8 mouse cellular contexts compared by ENCODE assay signal in genomic region chr2:22895282-22896273, GRCm38 (mm10). TPM values are rescaled to one million over a fixed set of nuclear protein-coding genes. Genes with fewer than 3 reads are reported as not detected.
DNase-seq lines count a peak whose midpoint lies in the region; ATAC-seq and TF ChIP-seq lines count a peak whose summit lies in the region.

Gene Pdss1, plus strand, starts transcription at chr2:22895522.

- ATAC-seq in forebrain, embryonic 12.5 days (ENCODE audit: low FRiP score) = peak; percentile 98
- ATAC-seq in heart, postnatal 0 days (ENCODE audit: insufficient read depth, low read depth) = peak; percentile 99
- ATAC-seq in liver, embryonic 16.5 days (ENCODE audit: low read depth) = peak; percentile 99
- ATAC-seq in neural tube, embryonic 13.5 days (ENCODE audit: low read depth) = peak; percentile 99

- H3K4me2 ChIP-seq in forebrain, embryonic 12.5 days = peak within 1 kb of the TSS; percentile 75
- peak within 1 kb of the TSS; percentile 80 for H3K4me2 ChIP-seq in heart, postnatal 0 days (ENCODE audit: low read depth, low read length)
- H3K4me2 ChIP-seq in liver, embryonic 16.5 days (ENCODE audit: low read depth, low read length) = peak within 1 kb of the TSS; percentile 80
- H3K4me2 ChIP-seq in neural tube, embryonic 13.5 days = peak within 1 kb of the TSS; percentile 87

- DNase-seq in c-Kit-positive CD71-positive TER-119-positive erythroid progenitor cells, embryonic 14.5 days (ENCODE audit: low spot score) = peak; percentile 89
- peak; percentile 95 for DNase-seq in heart, postnatal 0 days (ENCODE audit: low spot score)
- peak; percentile 91 to 94 for DNase-seq in kidney, postnatal 4 days

- TF ChIP-seq CTCF in E14TG2a.4 (conservative IDR thresholded peaks at IDR 0.05; ENCODE audit: low read length) = no peak
- no peak for TF ChIP-seq CTCF in heart, postnatal 0 days (IDR thresholded peaks at IDR 0.05; ENCODE audit: low read depth)
- no peak for TF ChIP-seq CTCF in testis, adult 2 months (IDR thresholded peaks at IDR 0.05; ENCODE audit: control insufficient read depth, insufficient read depth, insufficient replicate concordance, low read depth, low read length)

- no peaks in the 10 kb centered on the region for H3K27me3 ChIP-seq in E14TG2a.4 (ENCODE audit: insufficient read depth, low read length)
- H3K27me3 ChIP-seq in forebrain, embryonic 12.5 days = no peaks in the 10 kb centered on the region
- no peaks in the 10 kb centered on the region for H3K27me3 ChIP-seq in heart, postnatal 0 days (ENCODE audit: control insufficient read depth, insufficient read depth, low read length)
- no peaks in the 10 kb centered on the region for H3K27me3 ChIP-seq in liver, embryonic 16.5 days (ENCODE audit: control insufficient read depth, insufficient read depth, low read depth, low read length)
- H3K27me3 ChIP-seq in neural tube, embryonic 13.5 days = no peaks in the 10 kb centered on the region
- H3K27me3 ChIP-seq in testis, adult 2 months (ENCODE audit: control insufficient read depth, insufficient read depth, low read length) = no peaks in the 10 kb centered on the region

- H3K4me1 ChIP-seq in E14TG2a.4 (replicated peaks; ENCODE audit: low read depth, low read length) = peaks cover 54% of the 10 kb centered on the region
- H3K4me1 ChIP-seq in forebrain, embryonic 12.5 days = 0 out of 2 replicates have a peak, but pooled peaks cover 5% of the 10 kb centered on the region
- H3K4me1 ChIP-seq in heart, postnatal 0 days (ENCODE audit: control insufficient read depth, insufficient read depth) = peaks cover 15% of the 10 kb centered on the region; the same call in 1 of the 2 replicates
- H3K4me1 ChIP-seq in liver, embryonic 16.5 days (ENCODE audit: control insufficient read depth, low read depth, low read length) = peaks cover 4% of the 10 kb centered on the region
- peaks cover 23% of the 10 kb centered on the region for H3K4me1 ChIP-seq in neural tube, embryonic 13.5 days (replicated peaks)
- H3K4me1 ChIP-seq in testis, adult 2 months (ENCODE audit: control insufficient read depth, insufficient read depth, low read length) = no peaks in the 10 kb centered on the region

- H3K4me3 ChIP-seq in E14TG2a.4 (replicated peaks; ENCODE audit: low read length) = peak within 1 kb of the TSS; percentile 96
- H3K4me3 ChIP-seq in forebrain, embryonic 12.5 days (replicated peaks) = peak within 1 kb of the TSS; percentile 87
- peak within 1 kb of the TSS; percentile 94 for H3K4me3 ChIP-seq in heart, postnatal 0 days (ENCODE audit: low read depth, low read length)
- H3K4me3 ChIP-seq in liver, embryonic 16.5 days (ENCODE audit: low read depth, low read length) = peak within 1 kb of the TSS; percentile 80
- H3K4me3 ChIP-seq in neural tube, embryonic 13.5 days = peak within 1 kb of the TSS; percentile 93
- H3K4me3 ChIP-seq in testis, adult 2 months (ENCODE audit: control insufficient read depth, low read depth, low read length) = peak within 1 kb of the TSS; percentile 91

- TF ChIP-seq EP300 in heart, postnatal 0 days (IDR thresholded peaks at IDR 0.05; ENCODE audit: low read depth) = peak; percentile 83

- peak within 1 kb of the TSS; percentile 85 for H3K27ac ChIP-seq in forebrain, embryonic 12.5 days
- peak within 1 kb of the TSS; percentile 86 for H3K27ac ChIP-seq in heart, postnatal 0 days (ENCODE audit: low read depth)
- peak within 1 kb of the TSS; percentile 87 for H3K27ac ChIP-seq in liver, embryonic 16.5 days (ENCODE audit: low read length)
- H3K27ac ChIP-seq in neural tube, embryonic 13.5 days (replicated peaks) = peak within 1 kb of the TSS; percentile 90
- H3K27ac ChIP-seq in testis, adult 2 months (ENCODE audit: control insufficient read depth, insufficient read depth, low read depth, low read length) = peak within 1 kb of the TSS; percentile 16

- H3K9ac ChIP-seq in forebrain, embryonic 12.5 days = peak within 1 kb of the TSS; percentile 78
- H3K9ac ChIP-seq in heart, postnatal 0 days (replicated peaks; ENCODE audit: low read depth, low read length) = peak within 1 kb of the TSS; percentile 83
- H3K9ac ChIP-seq in liver, embryonic 16.5 days (ENCODE audit: low read depth, low read length) = peak within 1 kb of the TSS; percentile 77
- peak within 1 kb of the TSS; percentile 85 for H3K9ac ChIP-seq in neural tube, embryonic 13.5 days

- WGBS in forebrain, embryonic 12.5 days = under 1% methylated on average over 81 of the region's 81 CpGs
- under 1% methylated on average over 81 of the region's 81 CpGs for WGBS in heart, postnatal 0 days
- under 1% methylated on average over 81 of the region's 81 CpGs for WGBS in liver, embryonic 16.5 days (ENCODE audit: insufficient replicate concordance)
- under 1% methylated on average over 81 of the region's 81 CpGs for WGBS in neural tube, embryonic 13.5 days

- peak; percentile 77 for TF ChIP-seq POLR2A in testis, adult 2 months (IDR thresholded peaks at IDR 0.05; ENCODE audit: control insufficient read depth, low read depth, low read length)

- H3K9me3 ChIP-seq in E14TG2a.4 (ENCODE audit: low read length) = no peaks in the 10 kb centered on the region
- H3K9me3 ChIP-seq in forebrain, embryonic 12.5 days = no peaks in the 10 kb centered on the region
- no peaks in the 10 kb centered on the region for H3K9me3 ChIP-seq in heart, postnatal 0 days (replicated peaks; ENCODE audit: control insufficient read depth, low read length)
- H3K9me3 ChIP-seq in liver, embryonic 16.5 days (replicated peaks; ENCODE audit: control insufficient read depth, low read length) = no peaks in the 10 kb centered on the region
- H3K9me3 ChIP-seq in neural tube, embryonic 13.5 days = no peaks in the 10 kb centered on the region

- H3K36me3 ChIP-seq in E14TG2a.4 (ENCODE audit: insufficient read depth, low read length) = peaks cover 23% of the 10 kb centered on the region
- H3K36me3 ChIP-seq in forebrain, embryonic 12.5 days (replicated peaks) = no peaks in the 10 kb centered on the region
- H3K36me3 ChIP-seq in heart, postnatal 0 days (replicated peaks; ENCODE audit: control insufficient read depth, insufficient read depth, low read length) = 0 out of 2 replicates have a peak, but pooled peaks cover 8% of the 10 kb centered on the region
- H3K36me3 ChIP-seq in liver, embryonic 16.5 days (ENCODE audit: control insufficient read depth, insufficient read depth) = no peaks in the 10 kb centered on the region
- H3K36me3 ChIP-seq in neural tube, embryonic 13.5 days = no peaks in the 10 kb centered on the region
- no peaks in the 10 kb centered on the region for H3K36me3 ChIP-seq in testis, adult 2 months (ENCODE audit: control insufficient read depth, insufficient read depth, low read length)

RNA-seq across cellular contexts. Expression of gene Pdss1, which starts in this region (rescaled TPM):
- 25.4 and 26.1 TPM in 2 replicates for polyA plus RNA-seq in forebrain, embryonic 12.5 days (2016; fragmentation: Nextera tagmentation; extraction: Ambion mirVana)
- total RNA-seq in heart, postnatal 0 days (2014; rRNA removed; ENCODE audit: low replicate concordance) = 22.4 and 28.9 TPM in 2 replicates
- 32.7 and 33.0 TPM in 2 replicates for polyA plus RNA-seq in heart, postnatal 0 days (2015; fragmentation: Nextera tagmentation; extraction: Ambion mirVana)
- 10.1 and 10.6 TPM in 2 replicates for polyA plus RNA-seq in liver, embryonic 16.5 days (2015; fragmentation: Nextera tagmentation; extraction: Ambion mirVana)
- 25.3 and 25.8 TPM in 2 replicates for polyA plus RNA-seq in neural tube, embryonic 13.5 days (2015; fragmentation: Nextera tagmentation; extraction: Ambion mirVana)
- polyA plus RNA-seq in testis, adult 2 months (2012; rRNA removed) = 2.5 and 3.4 TPM in 2 replicates

Comparison
In these comparisons a context has a peak if more than half of its experiments do, and no peak if none do; other contexts are left out.
1. Peak in every context shown above with its lines: DNase-seq, ATAC-seq, H3K4me3 ChIP-seq and H3K27ac ChIP-seq.
2. H3K27ac ChIP-seq: peak in every context shown above with its lines; median percentile 90 in neural tube, embryonic 13.5 days; 87 in liver, embryonic 16.5 days; 86 in heart, postnatal 0 days; 85 in forebrain, embryonic 12.5 days; 16 in testis, adult 2 months.